In the genomic region with DNA sequence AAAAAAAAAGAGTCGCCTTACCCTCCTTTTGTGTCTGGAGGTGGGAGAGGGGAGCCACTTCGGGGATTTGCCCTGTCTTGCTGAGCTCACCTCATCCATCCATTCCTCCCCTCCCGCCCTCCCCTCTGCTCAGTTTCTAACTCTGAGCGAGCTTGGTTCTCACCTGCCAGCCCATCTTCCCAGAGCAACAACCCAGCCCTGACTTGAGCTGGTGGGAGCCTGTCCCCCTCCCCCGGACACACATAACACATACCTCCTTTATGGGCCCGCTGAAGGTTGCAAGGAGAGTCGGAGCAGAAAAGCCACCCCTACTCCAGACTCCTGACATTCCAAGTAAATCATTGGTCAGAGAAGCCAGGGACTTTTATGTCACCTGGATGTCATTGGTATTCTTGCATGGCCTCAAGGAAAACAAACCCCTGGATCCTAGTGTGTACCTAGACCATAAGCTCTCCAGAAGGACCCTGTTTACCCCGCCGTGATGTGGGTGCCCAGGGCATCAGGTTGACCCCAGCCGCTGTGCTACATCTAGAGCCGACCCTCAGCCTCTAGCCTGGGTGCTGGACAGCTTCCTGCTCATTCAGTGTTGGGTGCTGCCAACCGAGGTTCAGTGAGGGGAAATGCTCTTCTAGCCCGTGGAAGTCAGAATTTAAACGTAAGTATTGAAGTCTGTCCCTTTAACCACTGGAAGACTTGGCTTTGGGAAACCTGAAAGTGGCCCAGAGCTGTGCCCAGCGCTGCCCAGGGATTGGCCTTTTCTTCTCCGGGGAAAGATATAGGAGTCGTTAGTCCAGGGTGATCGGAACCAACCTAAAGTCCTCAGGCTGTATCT, we compare ENCODE assay signal across 8 mouse cellular contexts. TPM values are rescaled to one million over a fixed set of nuclear protein-coding genes. Genes with fewer than 3 reads are reported as not detected.
DNase-seq lines count a peak whose midpoint lies in the region; ATAC-seq lines count a peak whose summit lies in the region.

No protein-coding gene starts in this region.

- DNase-seq in kidney, adult 9 months, result no peak
- DNase-seq in intestine, embryonic 14.5 days (ENCODE audit: low spot score), result no peak
- DNase-seq in midbrain, embryonic 14.5 days, result peak; percentile 24
- no peak for DNase-seq in cerebellum, adult 11 months
- DNase-seq in left cerebral cortex, postnatal 25 days (ENCODE audit: low spot score in 2 of 2), result no peak
- DNase-seq in adrenal gland, postnatal 4 days (ENCODE audit: low spot score in 2 of 2), result no peak

- H3K36me3 ChIP-seq in kidney, embryonic 14.5 days (ENCODE audit: control insufficient read depth, insufficient read depth, low read length), result no peaks in the 10 kb centered on the region
- H3K36me3 ChIP-seq in embryonic facial prominence, embryonic 15.5 days, result no peaks in the 10 kb centered on the region
- H3K36me3 ChIP-seq in intestine, embryonic 14.5 days (ENCODE audit: control insufficient read depth, insufficient read depth, low read length), result no peaks in the 10 kb centered on the region
- no peaks in the 10 kb centered on the region for H3K36me3 ChIP-seq in midbrain, embryonic 14.5 days (ENCODE audit: control insufficient read depth, insufficient read depth, low read length)

- no peaks in the 10 kb centered on the region for H3K9me3 ChIP-seq in kidney, embryonic 14.5 days (ENCODE audit: control insufficient read depth, low read length)
- H3K9me3 ChIP-seq in embryonic facial prominence, embryonic 15.5 days (replicated peaks), result no peaks in the 10 kb centered on the region
- H3K9me3 ChIP-seq in intestine, embryonic 14.5 days (ENCODE audit: control insufficient read depth, low read length), result no peaks in the 10 kb centered on the region
- no peaks in the 10 kb centered on the region for H3K9me3 ChIP-seq in midbrain, embryonic 14.5 days (ENCODE audit: control insufficient read depth, low read length)

- intact Hi-C loops in left cerebral cortex, postnatal 25 days (cut with DNase I), result loop anchor here (1.0 to 10.0 kb wide), 3 partner anchors 115 to 206 kb away; no protein-coding TSS in a partner anchor

- 5% methylated on average over 18 of the region's 18 CpGs for WGBS in kidney, embryonic 14.5 days
- WGBS in embryonic facial prominence, embryonic 15.5 days, result 7% methylated on average over 18 of the region's 18 CpGs
- 11% methylated on average over 17 of the region's 18 CpGs for WGBS in intestine, embryonic 14.5 days
- 4% methylated on average over 18 of the region's 18 CpGs for WGBS in midbrain, embryonic 14.5 days

- H3K27ac ChIP-seq in kidney, embryonic 14.5 days (ENCODE audit: low read depth, low read length), result peak overlapping the region; percentile 47; the same call in 1 of the 2 replicates
- H3K27ac ChIP-seq in embryonic facial prominence, embryonic 15.5 days (replicated peaks), result peak overlapping the region; percentile 17
- peak overlapping the region; percentile 16; the same call in 1 of the 2 replicates for H3K27ac ChIP-seq in intestine, embryonic 14.5 days (ENCODE audit: low read depth)
- H3K27ac ChIP-seq in midbrain, embryonic 14.5 days (replicated peaks; ENCODE audit: low read depth, low read length), result peak overlapping the region; percentile 54

- H3K4me2 ChIP-seq in kidney, embryonic 14.5 days (replicated peaks; ENCODE audit: low read depth, low read length), result peak overlapping the region; percentile 38; the same call in 1 of the 2 replicates
- H3K4me2 ChIP-seq in embryonic facial prominence, embryonic 15.5 days (replicated peaks), result peak overlapping the region; percentile 45
- H3K4me2 ChIP-seq in intestine, embryonic 14.5 days (ENCODE audit: low read length), result peak overlapping the region; percentile 27
- peak overlapping the region; percentile 41 for H3K4me2 ChIP-seq in midbrain, embryonic 14.5 days (ENCODE audit: low read length)

- peaks cover 41% of the 10 kb centered on the region for H3K4me1 ChIP-seq in kidney, embryonic 14.5 days (ENCODE audit: control insufficient read depth, insufficient read depth, low read length)
- H3K4me1 ChIP-seq in embryonic facial prominence, embryonic 15.5 days, result peaks cover 51% of the 10 kb centered on the region
- H3K4me1 ChIP-seq in intestine, embryonic 14.5 days (replicated peaks; ENCODE audit: control insufficient read depth, insufficient read depth, low read length), result peaks cover 24% of the 10 kb centered on the region
- peaks cover 27% of the 10 kb centered on the region for H3K4me1 ChIP-seq in midbrain, embryonic 14.5 days (ENCODE audit: control insufficient read depth, insufficient read depth, low read length)

- ATAC-seq in kidney, embryonic 14.5 days (ENCODE audit: low FRiP score, low TSS enrichment), result peak; percentile 32
- ATAC-seq in embryonic facial prominence, embryonic 15.5 days (ENCODE audit: insufficient number of reproducible peaks, low FRiP score, low TSS enrichment, low read depth), result no peak
- ATAC-seq in intestine, embryonic 14.5 days (replicated peaks; ENCODE audit: low FRiP score, low TSS enrichment, low read depth), result 0 out of 2 replicates have a peak, but pooled peaks have one; percentile 5
- 0 out of 2 replicates have a peak, but pooled peaks have one; percentile 16 for ATAC-seq in midbrain, embryonic 14.5 days (ENCODE audit: low FRiP score, low TSS enrichment)

- H3K4me3 ChIP-seq in kidney, embryonic 14.5 days (ENCODE audit: low read length), result no peak overlapping the region; the same call in 1 of the 2 replicates
- peak overlapping the region; percentile 18 for H3K4me3 ChIP-seq in embryonic facial prominence, embryonic 15.5 days (replicated peaks)
- H3K4me3 ChIP-seq in intestine, embryonic 14.5 days (ENCODE audit: low read depth, low read length), result no peak overlapping the region
- H3K4me3 ChIP-seq in midbrain, embryonic 14.5 days (replicated peaks; ENCODE audit: low read depth, low read length), result no peak overlapping the region

- no peaks in the 10 kb centered on the region for H3K27me3 ChIP-seq in kidney, embryonic 14.5 days (ENCODE audit: control insufficient read depth, insufficient read depth, low read length)
- H3K27me3 ChIP-seq in embryonic facial prominence, embryonic 15.5 days, result no peaks in the 10 kb centered on the region
- H3K27me3 ChIP-seq in intestine, embryonic 14.5 days (replicated peaks; ENCODE audit: control insufficient read depth, insufficient read depth, low read length), result no peaks in the 10 kb centered on the region
- H3K27me3 ChIP-seq in midbrain, embryonic 14.5 days (ENCODE audit: control insufficient read depth, insufficient read depth, low read length), result no peaks in the 10 kb centered on the region

- H3K9ac ChIP-seq in kidney, embryonic 14.5 days (ENCODE audit: low read depth, low read length), result peak overlapping the region; percentile 28; the same call in 1 of the 2 replicates
- no peak overlapping the region for H3K9ac ChIP-seq in embryonic facial prominence, embryonic 15.5 days
- H3K9ac ChIP-seq in intestine, embryonic 14.5 days (ENCODE audit: low read length), result no peak overlapping the region
- no peak overlapping the region; the same call in 1 of the 2 replicates for H3K9ac ChIP-seq in midbrain, embryonic 14.5 days (replicated peaks; ENCODE audit: low read length)

RNA-seq across cellular contexts. Expression of gene Rpl29, which starts 8.0 kb away (rescaled TPM):
- 1,370 and 1,590 TPM in 2 replicates for polyA plus RNA-seq in kidney, embryonic 14.5 days (2014; fragmentation: Nextera tagmentation; extraction: Ambion mirVana)
- polyA plus RNA-seq in embryonic facial prominence, embryonic 15.5 days (2015; fragmentation: Nextera tagmentation; extraction: Ambion mirVana), result 943 and 957 TPM in 2 replicates
- polyA plus RNA-seq in intestine, embryonic 14.5 days (2014; fragmentation: Nextera tagmentation; extraction: Ambion mirVana), result 1,252 and 1,315 TPM in 2 replicates
- polyA plus RNA-seq in midbrain, embryonic 14.5 days (2014; fragmentation: Nextera tagmentation; extraction: Ambion mirVana), result 708 and 777 TPM in 2 replicates
- total RNA-seq in left cerebral cortex, postnatal 25 days (2021), result 100 to 1,000 TPM; 289 to 302 TPM
- total RNA-seq in adrenal gland, postnatal 4 days (2021), result 100 to 1,000 TPM; 607 to 624 TPM

RNA-seq across cellular contexts. Expression of gene Acy1, which starts 16.9 kb away (rescaled TPM):
- polyA plus RNA-seq in kidney, embryonic 14.5 days (2014; fragmentation: Nextera tagmentation; extraction: Ambion mirVana), result 41.1 and 44.5 TPM in 2 replicates
- 40.6 and 43.7 TPM in 2 replicates for polyA plus RNA-seq in embryonic facial prominence, embryonic 15.5 days (2015; fragmentation: Nextera tagmentation; extraction: Ambion mirVana)
- 38.6 and 39.8 TPM in 2 replicates for polyA plus RNA-seq in intestine, embryonic 14.5 days (2014; fragmentation: Nextera tagmentation; extraction: Ambion mirVana)
- polyA plus RNA-seq in midbrain, embryonic 14.5 days (2014; fragmentation: Nextera tagmentation; extraction: Ambion mirVana), result 19.1 and 21.6 TPM in 2 replicates
- total RNA-seq in left cerebral cortex, postnatal 25 days (2021), result 10 to 100 TPM; 12.9 to 19.1 TPM
- total RNA-seq in adrenal gland, postnatal 4 days (2021), result 10 to 100 TPM; 23.1 to 23.4 TPM

RNA-seq across cellular contexts. Expression of gene Abhd14b, which starts 26.0 kb away (rescaled TPM):
- polyA plus RNA-seq in kidney, embryonic 14.5 days (2014; fragmentation: Nextera tagmentation; extraction: Ambion mirVana), result 18.7 and 25.6 TPM in 2 replicates
- polyA plus RNA-seq in embryonic facial prominence, embryonic 15.5 days (2015; fragmentation: Nextera tagmentation; extraction: Ambion mirVana), result 34.7 and 44.1 TPM in 2 replicates
- polyA plus RNA-seq in intestine, embryonic 14.5 days (2014; fragmentation: Nextera tagmentation; extraction: Ambion mirVana), result 25.7 and 27.2 TPM in 2 replicates
- polyA plus RNA-seq in midbrain, embryonic 14.5 days (2014; fragmentation: Nextera tagmentation; extraction: Ambion mirVana), result 6.0 and 6.8 TPM in 2 replicates
- total RNA-seq in left cerebral cortex, postnatal 25 days (2021), result 1 to 10 TPM; 8.3 to 9.7 TPM
- total RNA-seq in adrenal gland, postnatal 4 days (2021), result 10 to 100 TPM; 43.5 to 44.1 TPM

RNA-seq across cellular contexts. Expression of gene Abhd14a, which starts 26.2 kb away (rescaled TPM):
- 50.2 and 58.8 TPM in 2 replicates for polyA plus RNA-seq in kidney, embryonic 14.5 days (2014; fragmentation: Nextera tagmentation; extraction: Ambion mirVana)
- polyA plus RNA-seq in embryonic facial prominence, embryonic 15.5 days (2015; fragmentation: Nextera tagmentation; extraction: Ambion mirVana), result 75.6 and 87.0 TPM in 2 replicates
- 55.9 and 58.2 TPM in 2 replicates for polyA plus RNA-seq in intestine, embryonic 14.5 days (2014; fragmentation: Nextera tagmentation; extraction: Ambion mirVana)
- polyA plus RNA-seq in midbrain, embryonic 14.5 days (2014; fragmentation: Nextera tagmentation; extraction: Ambion mirVana), result 51.2 and 68.8 TPM in 2 replicates
- 10 to 100 TPM; 40.6 to 44.0 TPM for total RNA-seq in left cerebral cortex, postnatal 25 days (2021)
- 10 to 100 TPM; 29.8 to 30.2 TPM for total RNA-seq in adrenal gland, postnatal 4 days (2021)

RNA-seq across cellular contexts. Expression of gene Pcbp4, which starts 31.8 kb away (rescaled TPM):
- 129 and 147 TPM in 2 replicates for polyA plus RNA-seq in kidney, embryonic 14.5 days (2014; fragmentation: Nextera tagmentation; extraction: Ambion mirVana)
- 115 and 117 TPM in 2 replicates for polyA plus RNA-seq in embryonic facial prominence, embryonic 15.5 days (2015; fragmentation: Nextera tagmentation; extraction: Ambion mirVana)
- polyA plus RNA-seq in intestine, embryonic 14.5 days (2014; fragmentation: Nextera tagmentation; extraction: Ambion mirVana), result 55.3 and 73.4 TPM in 2 replicates
- 219 and 247 TPM in 2 replicates for polyA plus RNA-seq in midbrain, embryonic 14.5 days (2014; fragmentation: Nextera tagmentation; extraction: Ambion mirVana)
- total RNA-seq in left cerebral cortex, postnatal 25 days (2021), result 100 to 1,000 TPM; 161 to 166 TPM
- total RNA-seq in adrenal gland, postnatal 4 days (2021), result 10 to 100 TPM; 59.5 to 63.8 TPM
